Mouse (Mus musculus): ENCODE data around the gene Smad3.

DNA sequence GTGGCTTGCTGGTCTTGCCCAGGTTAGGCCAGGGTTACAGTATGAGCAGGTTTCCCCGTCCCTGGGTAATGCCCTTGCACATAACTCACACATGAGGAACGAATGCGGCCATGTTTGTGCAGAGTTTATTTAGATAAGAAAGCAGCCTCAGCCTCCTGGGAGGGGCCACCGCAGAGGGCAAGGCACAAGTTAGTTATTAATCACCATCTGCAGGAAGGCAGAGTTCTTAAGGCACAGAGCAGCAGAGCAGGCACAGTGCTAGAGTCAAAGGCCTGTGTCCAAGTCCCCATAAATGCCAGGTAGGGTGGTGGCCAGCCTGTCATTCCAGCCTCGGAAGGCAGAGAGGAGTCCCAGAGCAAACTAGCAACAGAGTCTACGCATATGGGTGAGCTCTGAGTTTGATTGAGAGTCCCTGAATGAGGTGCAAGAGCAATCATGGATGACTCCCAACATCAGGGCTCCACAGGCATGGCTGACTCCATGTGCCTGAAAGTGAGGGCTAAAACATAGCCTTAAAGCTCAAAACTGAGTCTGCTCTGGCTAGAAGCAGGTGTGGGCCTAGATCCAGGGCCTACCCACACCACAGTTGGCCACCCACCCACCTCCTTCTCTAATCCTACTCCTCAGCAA, 17.2 kb upstream of the Smad3 start:
- TF ChIP-seq CTCF (IDR thresholded peaks at IDR 0.05; ENCODE audit: borderline replicate concordance, extremely low read depth, insufficient read depth, insufficient read length) (no peak), POLR2A (IDR thresholded peaks at IDR 0.05; ENCODE audit: borderline replicate concordance, extremely low read depth, insufficient read depth, insufficient read length, poor library complexity, severe bottlenecking) (no peak)

Data from brain, embryonic 14.5 days (tissue).